Mouse (Mus musculus): ENCODE results near the gene Zfp574.

Zfp574 gene

DNA sequence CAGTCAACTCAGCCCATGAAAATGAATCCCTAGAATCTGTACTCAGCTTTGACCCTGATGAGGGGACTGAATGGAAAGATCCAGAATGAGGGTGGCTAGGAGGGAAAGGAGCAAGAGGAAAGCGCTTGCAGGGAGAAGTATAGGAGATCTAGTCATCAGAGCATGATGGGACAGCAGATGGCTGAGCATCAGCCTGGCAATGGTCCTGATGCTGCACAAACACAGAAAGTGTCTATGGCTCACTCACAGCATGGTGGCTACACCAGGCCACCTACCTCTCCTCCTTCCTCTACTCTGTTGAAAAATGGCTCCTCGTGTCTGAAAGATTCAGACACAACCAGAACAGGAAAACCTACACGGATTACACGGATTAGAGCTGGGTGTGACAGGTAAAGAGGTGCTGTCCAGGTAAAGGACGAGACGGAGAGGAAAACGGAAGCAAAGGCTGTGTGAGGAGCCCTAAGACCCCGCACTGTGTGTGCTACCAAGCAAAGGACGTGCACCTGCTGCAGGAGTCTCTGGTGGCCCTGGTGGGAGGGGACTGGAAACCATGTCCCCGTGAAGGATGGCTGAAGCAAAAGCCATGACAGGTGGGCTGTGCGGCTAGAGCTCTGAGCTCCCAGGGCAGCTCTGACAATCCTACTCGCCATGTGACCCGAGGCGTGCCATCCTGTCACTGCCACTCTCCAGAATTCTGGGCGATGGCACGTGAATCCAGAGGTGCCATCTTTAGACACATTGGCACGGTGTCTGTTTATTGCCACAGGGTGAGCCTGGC, 40.0 kb downstream of the Zfp574 start:
- DNase-seq (ENCODE audit: extremely low spot score) = no peak

DNA sequence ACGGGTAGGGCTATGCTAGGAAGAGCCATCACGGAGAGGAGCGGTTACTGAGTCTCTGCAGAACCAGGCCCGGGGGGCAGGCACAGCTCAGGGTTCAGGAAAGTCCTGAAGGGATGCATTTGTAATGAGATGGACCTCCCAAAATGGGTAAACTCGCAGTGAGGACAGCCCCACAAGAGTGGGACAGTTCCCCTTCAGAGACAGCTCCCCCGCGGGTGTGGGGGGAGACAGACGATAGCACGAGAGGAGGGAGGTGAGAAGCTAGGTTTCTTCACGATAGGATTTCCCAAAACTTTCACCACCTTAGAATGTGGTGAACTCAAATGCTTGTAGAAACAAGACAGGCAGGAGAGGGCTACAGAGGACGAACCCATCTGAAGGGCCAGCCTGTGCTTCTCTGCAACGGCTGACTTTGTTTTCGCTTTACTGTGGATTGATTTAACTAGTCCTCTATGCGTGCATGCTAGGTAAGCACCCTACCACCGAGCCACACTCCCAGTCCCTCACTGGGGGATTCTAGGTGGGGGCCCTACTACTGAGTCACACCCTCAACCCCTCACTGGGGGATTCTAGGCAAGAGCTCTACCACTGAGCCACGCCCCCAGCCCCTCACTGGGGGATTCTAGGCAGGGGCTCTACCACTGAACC, 40.7 kb downstream of the Zfp574 start:
- DNase-seq (ENCODE audit: extremely low spot score) = no peak

DNA sequence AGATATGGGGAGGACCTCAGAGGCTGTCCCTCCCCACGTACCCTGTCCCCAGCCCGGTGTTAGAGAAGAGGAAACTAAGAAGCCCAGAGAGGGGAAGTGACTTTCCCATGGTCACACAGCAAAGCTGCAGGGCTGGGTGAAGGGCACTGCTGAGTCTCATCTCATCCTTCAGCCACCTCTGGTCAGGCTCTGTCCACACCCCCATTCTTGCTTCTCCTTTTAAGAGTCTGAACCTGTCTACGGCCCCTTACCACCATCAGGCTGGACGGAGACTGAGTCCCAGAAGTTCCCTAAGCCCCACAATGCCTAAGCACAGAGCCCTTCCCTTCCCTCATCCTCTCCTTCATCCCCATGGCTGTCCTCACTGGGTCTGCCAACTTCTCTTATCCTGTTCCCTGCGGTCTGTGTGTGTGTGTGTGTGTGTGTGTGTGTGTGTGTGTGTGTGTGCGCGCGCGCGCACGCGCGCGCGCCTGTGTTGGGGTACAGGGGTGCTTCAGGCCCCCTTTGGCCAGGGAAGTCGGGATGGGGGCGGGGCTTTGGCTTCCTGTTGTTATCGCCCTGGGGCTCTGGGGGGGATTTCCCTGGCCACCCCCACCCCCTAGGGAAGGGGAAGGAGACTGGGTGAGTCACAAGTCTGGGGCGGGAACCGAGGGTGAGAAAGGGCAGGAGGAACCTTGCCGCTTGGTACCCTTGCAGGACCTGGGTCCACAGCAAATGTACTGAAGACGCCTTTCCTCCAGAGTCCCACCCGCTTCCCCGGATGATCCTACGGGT, 47.9 kb downstream of the Zfp574 start:
- DNase-seq (ENCODE audit: extremely low spot score) = no peak

DNA sequence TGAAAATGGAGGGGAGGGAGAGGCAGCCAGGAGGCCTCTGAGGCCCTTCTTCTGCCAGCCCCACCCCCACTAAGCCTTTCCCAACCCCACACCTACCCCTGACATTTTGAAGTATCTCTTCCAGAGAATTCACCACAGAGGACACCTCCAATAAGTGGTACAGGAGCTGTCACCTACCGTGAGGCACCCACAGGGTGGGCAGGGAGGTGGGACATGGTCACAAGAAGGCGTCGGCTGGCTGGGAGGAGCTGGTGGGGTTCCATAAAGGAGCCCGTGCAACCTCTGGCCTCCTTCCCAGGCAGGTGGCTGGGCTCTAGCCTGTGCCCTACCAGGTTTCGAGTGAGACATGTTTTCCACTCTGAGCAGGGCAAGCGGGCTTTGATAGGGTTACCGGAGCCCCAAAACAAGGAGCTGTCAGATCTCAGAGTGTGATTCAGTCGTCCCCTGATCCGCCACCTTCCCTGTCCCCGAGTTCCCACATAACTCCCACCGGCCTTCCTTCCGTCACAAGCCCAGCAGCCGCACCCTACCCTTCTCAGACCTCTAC, 48.9 kb downstream of the Zfp574 start:
- DNase-seq (ENCODE audit: extremely low spot score) = no peak

DNA sequence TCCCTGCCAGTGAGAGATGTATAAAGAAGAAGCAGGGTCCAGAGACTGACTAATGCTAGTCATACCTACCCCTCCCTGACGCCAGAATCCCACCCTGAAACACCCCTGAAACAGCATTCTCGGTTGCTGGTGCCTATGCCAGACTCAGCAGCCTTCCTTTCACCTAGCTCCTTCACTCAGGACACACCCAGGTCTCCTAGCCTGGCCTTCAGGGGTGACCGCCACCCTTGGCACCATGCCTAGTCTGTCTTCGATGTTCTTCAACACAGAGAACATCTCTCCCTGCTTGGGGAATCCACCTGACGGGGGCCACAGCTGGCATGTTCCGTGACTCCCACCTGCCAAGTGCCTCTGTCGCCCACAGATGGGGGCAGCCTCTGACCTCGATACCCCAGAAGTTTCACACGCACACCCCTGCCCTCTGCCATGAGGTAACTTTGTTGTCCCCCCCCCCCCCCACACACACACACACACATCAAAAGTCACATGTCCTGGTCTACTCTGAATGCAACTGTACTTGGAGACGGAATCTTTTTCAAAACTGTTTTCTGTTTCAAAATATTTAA, 53.4 kb downstream of the Zfp574 start:
- DNase-seq (ENCODE audit: extremely low spot score) = no peak

DNA sequence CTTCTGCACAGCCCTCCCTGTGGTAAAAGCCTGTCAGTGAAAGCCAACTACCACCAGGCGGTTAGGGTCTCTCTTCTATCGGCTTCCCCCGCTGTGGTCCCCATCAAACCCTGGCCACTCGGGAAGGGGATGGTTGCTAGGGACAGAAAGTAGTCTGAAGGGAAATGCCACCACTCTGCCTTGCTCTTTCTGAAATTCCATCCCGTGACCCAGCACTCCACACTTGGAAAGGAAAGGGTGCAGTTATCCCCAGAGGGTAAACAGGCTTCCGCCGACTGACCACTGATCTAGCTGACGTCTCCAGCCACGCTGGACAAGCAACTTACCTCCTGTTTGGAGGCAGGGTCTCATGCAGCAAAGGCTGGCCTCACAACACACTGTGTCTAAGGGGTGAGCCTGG, 55.6 kb downstream of the Zfp574 start:
- no peak for DNase-seq (ENCODE audit: extremely low spot score)

DNA sequence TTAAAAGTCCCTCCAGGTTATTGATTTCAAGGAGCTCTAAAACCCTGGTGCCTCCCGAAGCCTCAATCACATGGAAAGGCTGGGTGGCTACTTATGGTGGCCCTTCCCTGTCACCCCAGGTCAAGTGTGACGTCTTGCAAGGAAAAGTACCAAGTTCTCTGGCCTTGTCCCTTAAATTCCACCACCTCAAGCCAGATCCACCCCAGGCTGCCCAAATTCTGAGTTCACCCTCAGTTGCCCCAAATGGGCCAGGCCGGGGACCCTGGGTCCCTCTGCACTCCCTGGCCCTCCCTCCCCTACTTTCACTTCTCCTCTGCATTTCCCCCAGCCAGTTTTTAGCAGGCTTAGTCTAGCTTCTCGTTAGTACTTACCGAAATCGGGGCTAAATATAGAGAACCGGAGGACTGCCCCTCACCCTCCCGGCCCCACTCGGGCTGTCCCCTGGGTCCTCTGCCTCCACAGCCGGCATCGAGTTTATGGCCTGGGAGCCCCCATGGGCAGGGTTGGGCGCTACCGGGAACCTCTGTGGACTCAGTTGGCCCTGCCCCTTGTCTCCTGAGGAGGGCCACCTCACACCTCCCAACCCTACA, 57.1 kb downstream of the Zfp574 start:
- DNase-seq (ENCODE audit: extremely low spot score) = no peak

DNA sequence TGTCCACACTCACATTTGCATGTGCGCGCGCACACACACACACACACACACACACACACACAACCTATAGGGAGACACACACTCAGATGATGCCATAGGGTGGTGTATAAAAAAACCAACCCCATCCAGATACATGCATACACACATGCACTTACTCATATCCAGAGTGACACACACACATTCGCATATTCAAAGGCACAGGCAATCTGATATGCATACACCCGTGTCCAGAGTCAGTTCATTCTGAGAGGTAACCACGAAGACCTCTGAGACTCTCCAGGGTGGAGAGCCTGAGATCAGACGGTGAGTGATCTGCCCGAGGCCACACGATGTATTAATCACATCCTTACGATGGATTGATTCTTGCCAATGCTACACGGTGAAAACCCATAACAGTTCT, 58.2 kb downstream of the Zfp574 start:
- DNase-seq (ENCODE audit: extremely low spot score) = no peak

DNA sequence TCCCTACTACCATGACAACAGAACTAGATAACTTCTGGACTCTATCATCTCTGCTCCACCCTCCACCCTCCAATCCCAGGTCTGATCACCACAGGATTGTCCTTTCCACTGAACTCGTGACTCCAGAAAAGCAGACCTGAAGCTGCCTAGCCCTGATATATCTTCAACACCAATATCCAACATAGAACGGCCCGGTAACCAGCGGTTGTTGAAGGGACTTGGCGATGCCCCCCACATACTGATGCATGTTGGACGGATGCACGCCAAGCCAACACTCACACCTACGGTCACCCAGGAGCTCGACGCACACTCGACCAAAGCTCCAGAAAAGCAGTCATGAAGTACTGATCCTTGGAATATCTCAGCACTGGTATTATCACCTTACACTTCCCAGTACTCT, 58.9 kb downstream of the Zfp574 start:
- DNase-seq (ENCODE audit: extremely low spot score) = no peak

DNA sequence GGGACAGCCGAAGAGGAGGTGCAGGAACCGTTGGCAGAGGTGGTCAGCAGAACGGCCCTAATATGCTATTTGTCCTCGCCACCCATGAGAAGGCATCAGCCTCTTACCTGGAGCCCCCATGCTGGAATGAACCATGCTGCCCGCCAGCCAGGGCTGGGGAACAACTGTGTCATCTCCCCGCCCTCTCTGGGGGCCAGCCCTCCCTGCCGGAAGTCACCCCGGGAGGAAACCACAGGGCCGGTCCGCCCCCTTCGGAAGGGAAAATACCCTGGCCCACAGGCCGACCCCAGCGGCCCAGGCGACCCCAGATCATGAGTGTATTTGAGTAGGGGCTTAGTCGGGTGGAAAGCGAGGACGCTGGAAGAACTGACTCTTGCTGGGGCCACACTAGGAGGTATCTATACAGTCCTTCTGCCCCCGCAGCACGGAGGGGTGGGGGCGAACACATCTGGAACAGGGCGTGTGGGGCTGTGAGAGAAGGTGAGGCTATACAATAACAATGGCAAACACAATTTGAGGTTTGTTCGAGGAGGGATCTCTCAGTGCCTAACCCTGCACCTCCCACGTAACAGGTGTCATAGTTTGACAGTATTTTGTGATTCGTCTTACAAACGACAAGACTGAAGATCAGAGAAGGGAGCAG, 60.1 kb downstream of the Zfp574 start:
- DNase-seq (ENCODE audit: extremely low spot score) = no peak

Measured in embryo, embryonic 9.5 days (tissue).